Mouse (Mus musculus): ENCODE measurements around the gene Slbp. TPM values are rescaled to one million over a fixed set of nuclear protein-coding genes. Genes with fewer than 3 reads are reported as not detected.
A peak's percentile ranks its signal among the peaks of the same experiment; 100 is the strongest.

Gene Slbp
- 10 to 100 TPM; 20.5 to 21.5 TPM for total RNA-seq (2021)
- long read RNA-seq, experiment 1, transcript Slbp-201 (8 exons, 1,906 nt), result major isoform, 14 of 19 reads
- long read RNA-seq, experiment 1, partial matches to known transcripts, result 2 of 19 reads
- long read RNA-seq, experiment 1, other reads (novel, unspliced or antisense), result 3 of 19 reads
- long read RNA-seq, experiment 2, transcript Slbp-201 (8 exons, 1,906 nt), result major isoform, 16 of 37 reads
- long read RNA-seq, experiment 2, partial matches to known transcripts, result 18 of 37 reads
- long read RNA-seq, experiment 2, other reads (novel, unspliced or antisense), result 3 of 37 reads

DNA sequence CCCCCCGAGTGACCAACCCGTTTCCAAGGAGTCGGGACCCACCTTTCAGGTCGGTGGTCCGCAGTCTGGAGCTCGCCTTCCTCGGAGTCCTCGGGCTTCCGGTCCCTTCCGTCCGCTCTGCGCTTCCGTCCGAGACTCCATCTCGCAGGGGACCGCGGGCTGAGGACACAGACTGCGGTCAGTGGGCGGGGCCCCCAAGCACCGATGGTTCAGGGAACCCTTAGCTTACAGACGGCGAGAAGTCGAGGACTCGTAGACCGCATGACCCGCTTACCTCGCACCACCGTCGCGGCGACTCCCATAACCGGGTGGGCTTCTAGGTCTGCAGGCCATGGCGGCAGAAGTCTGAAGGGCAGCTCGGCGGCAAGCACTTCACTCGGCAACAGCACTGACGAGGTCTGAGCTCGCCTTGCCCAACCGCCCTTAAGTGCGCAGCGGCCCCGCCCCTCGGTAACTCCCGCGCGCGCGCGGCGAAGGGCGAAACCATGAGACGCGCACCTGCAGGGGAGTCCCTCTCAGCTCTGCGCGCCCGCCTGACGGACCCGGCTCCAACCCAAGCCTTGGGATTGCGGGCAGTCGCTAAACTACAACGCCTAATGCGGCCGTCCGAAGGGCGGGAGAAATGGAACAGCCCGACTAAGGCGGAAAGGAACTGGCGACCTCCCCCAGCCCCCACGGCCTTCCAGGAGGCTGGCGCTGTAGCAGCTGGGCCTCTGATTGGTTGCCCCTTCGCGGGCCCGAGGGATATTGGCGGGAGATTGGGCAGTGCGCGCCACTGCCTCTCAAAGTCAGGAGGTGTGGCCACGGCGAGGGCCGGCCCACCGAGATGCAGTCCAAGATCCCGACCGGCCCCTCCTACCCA lies at the start of gene Slbp:
Slbp (minus strand) TSS at position 654 of the 862 bp plus-strand sequence.
- Histone ChIP-seq H3K4me3 (peak within 1 kb of the TSS; percentile 95), H3K27ac (peak within 1 kb of the TSS; percentile 100)
- TF ChIP-seq CTCF (conservative IDR thresholded peaks at IDR 0.05), result no peak
- peak; percentile 93 to 96 for DNase-seq (ENCODE audit: low spot score in 2 of 2)

DNA sequence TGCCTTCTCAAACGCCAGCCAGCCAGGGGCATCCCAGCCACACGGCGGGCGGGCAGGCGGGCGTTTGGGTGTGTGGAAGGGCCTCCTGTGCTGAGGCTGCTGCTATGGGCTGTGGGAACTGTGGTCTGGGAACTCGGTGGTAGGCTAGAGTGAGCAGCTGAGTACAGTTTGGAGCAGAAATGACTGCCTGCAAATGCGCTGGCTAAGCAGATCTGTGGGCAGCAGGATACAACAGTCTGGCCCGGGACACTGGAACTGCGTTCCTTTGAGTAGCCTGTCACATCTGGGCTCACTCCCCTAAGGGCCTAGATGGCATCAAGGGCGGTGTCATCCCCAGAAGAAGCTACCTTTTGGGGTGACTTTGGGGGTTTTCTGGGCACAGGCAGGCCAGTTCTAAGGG lies 49.5 kb upstream of the Slbp start:
- no peak for TF ChIP-seq CTCF (conservative IDR thresholded peaks at IDR 0.05)
- no peak overlapping the region for H3K4me3 ChIP-seq
- no peak for DNase-seq (ENCODE audit: low spot score in 2 of 2)
- H3K27ac ChIP-seq, result no peak overlapping the region

DNA sequence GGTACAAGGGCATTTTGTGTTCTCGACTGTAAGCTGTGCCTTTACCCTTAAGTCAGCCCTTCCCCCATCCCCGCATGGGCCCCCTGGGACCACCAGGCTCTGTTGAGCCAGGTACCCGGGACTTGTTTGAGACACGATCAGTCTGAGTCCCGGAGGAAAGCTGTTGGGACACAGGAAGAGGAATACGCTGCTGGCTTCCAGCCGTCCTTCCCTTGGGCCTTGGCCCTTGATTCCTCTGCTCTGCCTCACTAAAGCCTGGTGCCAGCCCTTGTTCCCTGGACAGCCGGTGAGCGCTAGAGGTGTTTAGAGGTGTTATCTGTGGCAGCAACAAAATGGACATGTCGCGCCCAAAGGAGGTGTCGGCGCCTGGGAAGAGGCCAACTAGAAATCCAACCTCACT lies 47.6 kb upstream of the Slbp start:
- H3K27ac ChIP-seq, result peak overlapping the region; percentile 72; the same call in 1 of the 2 replicates
- no peak for DNase-seq (ENCODE audit: low spot score in 2 of 2)
- TF ChIP-seq CTCF (conservative IDR thresholded peaks at IDR 0.05), result no peak
- H3K4me3 ChIP-seq, result no peak overlapping the region

GRCm38 (mm10) chr5:33698669-33699068 lies 46.3 kb upstream of the Slbp start:
- Histone ChIP-seq H3K4me3 (no peak overlapping the region), H3K27ac (peak overlapping the region; percentile 72)
- TF ChIP-seq CTCF (conservative IDR thresholded peaks at IDR 0.05), result no peak
- DNase-seq (ENCODE audit: low spot score in 2 of 2), result no peak

GRCm38 (mm10) chr5:33697947-33698512 lies 45.7 kb upstream of the Slbp start:
- peak; percentile 56 to 81 for DNase-seq (ENCODE audit: low spot score in 2 of 2)
- Histone ChIP-seq H3K27ac (peak overlapping the region; percentile 72), H3K4me3 (no peak overlapping the region)
- no peak for TF ChIP-seq CTCF (conservative IDR thresholded peaks at IDR 0.05)

DNA sequence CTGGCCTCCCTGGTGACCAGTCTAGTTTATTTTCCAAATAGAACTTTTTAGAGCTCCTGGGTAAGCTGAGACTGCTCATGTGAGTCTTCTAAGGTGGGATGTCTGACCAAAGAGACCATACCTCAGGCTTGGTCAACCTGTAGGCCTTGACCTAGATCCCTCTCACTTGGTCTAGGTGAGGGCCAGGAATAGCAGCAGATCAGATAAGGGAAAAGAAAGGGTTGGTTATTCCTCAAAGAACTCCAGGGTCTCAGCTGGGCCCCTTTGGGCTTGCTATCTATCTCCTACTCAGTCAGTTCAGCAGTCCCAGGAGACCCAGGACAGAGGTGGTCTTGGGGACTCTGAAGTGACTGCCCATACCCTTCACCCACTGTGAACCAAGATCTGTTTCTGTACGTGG lies 45.2 kb upstream of the Slbp start:
- no peak for TF ChIP-seq CTCF (conservative IDR thresholded peaks at IDR 0.05)
- Histone ChIP-seq H3K27ac (peak overlapping the region; percentile 51; the same call in 1 of the 2 replicates), H3K4me3 (no peak overlapping the region)
- no peak for DNase-seq (ENCODE audit: low spot score in 2 of 2)

- Histone ChIP-seq H3K4me3 (no peak overlapping the region), H3K27ac (no peak overlapping the region)
- no peak for DNase-seq (ENCODE audit: low spot score in 2 of 2)
- TF ChIP-seq CTCF (conservative IDR thresholded peaks at IDR 0.05), result no peak
These were observed 44.1 kb upstream of the Slbp start for GRCm38 (mm10) chr5:33696430-33696829.

GRCm38 (mm10) chr5:33695718-33696121 lies 43.3 kb upstream of the Slbp start:
- Histone ChIP-seq H3K27ac (peak overlapping the region; percentile 67), H3K4me3 (peak overlapping the region; percentile 51)
- DNase-seq (ENCODE audit: low spot score in 2 of 2), result no peak
- TF ChIP-seq CTCF (conservative IDR thresholded peaks at IDR 0.05), result no peak

- peak overlapping the region; percentile 51 for H3K4me3 ChIP-seq
- DNase-seq (ENCODE audit: low spot score in 2 of 2), result peak; percentile 52 to 79
- TF ChIP-seq CTCF (conservative IDR thresholded peaks at IDR 0.05), result no peak; the same call in 1 of the 2 replicates
- H3K27ac ChIP-seq, result peak overlapping the region; percentile 67
These were observed 42.7 kb upstream of the Slbp start for GRCm38 (mm10) chr5:33694848-33695717.

DNA sequence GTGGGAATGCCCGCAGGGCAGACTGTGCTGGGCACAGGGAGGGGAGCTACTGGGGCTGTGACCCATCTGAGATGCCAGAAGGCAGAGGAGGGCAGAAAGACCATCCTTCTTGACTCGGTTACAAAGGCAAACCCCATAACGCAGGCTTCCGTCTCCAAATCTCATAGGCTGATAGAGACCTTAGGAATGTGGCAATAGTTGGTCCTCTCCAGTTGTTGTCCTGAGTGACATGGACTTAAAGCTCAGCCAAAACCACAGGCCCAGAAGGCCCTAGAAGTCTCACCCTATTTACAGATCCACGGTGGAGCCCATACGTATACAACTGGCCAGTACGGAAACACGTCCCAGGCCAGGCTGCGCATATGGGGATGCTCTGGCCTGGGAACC lies 42.1 kb upstream of the Slbp start:
- DNase-seq (ENCODE audit: low spot score in 2 of 2), result no peak
- no peak overlapping the region for H3K27ac ChIP-seq
- no peak overlapping the region for H3K4me3 ChIP-seq
- no peak for TF ChIP-seq CTCF (conservative IDR thresholded peaks at IDR 0.05)

DNA sequence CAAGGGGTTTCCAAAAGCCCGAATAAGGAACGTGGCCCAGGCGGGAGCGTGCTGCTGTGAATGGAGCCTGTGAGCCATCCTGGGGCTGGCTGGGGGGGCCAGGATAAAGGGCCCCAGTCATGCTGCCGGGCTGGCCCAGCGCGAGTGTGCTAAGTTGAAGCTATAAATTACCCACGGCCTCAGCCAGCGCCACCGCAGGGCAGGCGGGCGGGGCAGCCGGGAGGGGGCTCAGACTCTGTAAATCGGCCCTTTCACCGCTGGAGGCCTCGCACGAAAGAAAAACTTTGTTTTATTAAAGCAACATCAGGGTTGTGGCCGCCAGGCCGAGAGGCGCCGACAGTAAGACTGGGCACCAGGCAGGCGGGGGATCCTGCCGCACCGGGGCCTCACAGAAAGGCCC lies 40.0 kb upstream of the Slbp start:
- peak overlapping the region; percentile 1; the same call in 1 of the 2 replicates for H3K27ac ChIP-seq
- no peak overlapping the region for H3K4me3 ChIP-seq
- TF ChIP-seq CTCF (conservative IDR thresholded peaks at IDR 0.05), result no peak
- no peak for DNase-seq (ENCODE audit: low spot score in 2 of 2)

All from layer of hippocampus, adult 2 months (tissue).